Mouse (Mus musculus) bone marrow, adult 2 months (tissue): ENCODE measurements at regions not wholly inside any gene's neighbourhood (a gene's known extent, or its start where the extent isn't known, plus 50 kb on each side); places are given as distances from the start of the nearest gene placed in this dataset.

Experiments used
- CTCF ChIP-seq: fragments of 200-500 bp; IDR thresholded peaks from 2 replicates; pipeline ENCODE4 v1.5.1; 2011; ENCODE audit warnings: low read length, control low read depth; ENCODE audit not compliant: control insufficient read depth, insufficient read depth
- POLR2A ChIP-seq: fragments of 200-500 bp; IDR thresholded peaks from 2 replicates; pipeline ENCODE4 v1.6.1; 2011; ENCODE audit warnings: low read depth, mild to moderate bottlenecking, control low read depth, low read length, borderline replicate concordance; ENCODE audit not compliant: control insufficient read depth

- TF ChIP-seq POLR2A (no peak), CTCF (no peak)
These were observed 238.1 kb downstream of the Gm21750 start for GRCm38 (mm10) chr14:73899078-73899477.
